Mouse (Mus musculus): ENCODE results near the gene Kcnq1. TPM values are rescaled to one million over a fixed set of nuclear protein-coding genes. Genes with fewer than 3 reads are reported as not detected.
A peak's percentile ranks its signal among the peaks of the same experiment; 100 is the strongest.

Kcnq1 gene
- polyA plus RNA-seq, 1 experiment from 2014 or later: 1.0 TPM

DNA sequence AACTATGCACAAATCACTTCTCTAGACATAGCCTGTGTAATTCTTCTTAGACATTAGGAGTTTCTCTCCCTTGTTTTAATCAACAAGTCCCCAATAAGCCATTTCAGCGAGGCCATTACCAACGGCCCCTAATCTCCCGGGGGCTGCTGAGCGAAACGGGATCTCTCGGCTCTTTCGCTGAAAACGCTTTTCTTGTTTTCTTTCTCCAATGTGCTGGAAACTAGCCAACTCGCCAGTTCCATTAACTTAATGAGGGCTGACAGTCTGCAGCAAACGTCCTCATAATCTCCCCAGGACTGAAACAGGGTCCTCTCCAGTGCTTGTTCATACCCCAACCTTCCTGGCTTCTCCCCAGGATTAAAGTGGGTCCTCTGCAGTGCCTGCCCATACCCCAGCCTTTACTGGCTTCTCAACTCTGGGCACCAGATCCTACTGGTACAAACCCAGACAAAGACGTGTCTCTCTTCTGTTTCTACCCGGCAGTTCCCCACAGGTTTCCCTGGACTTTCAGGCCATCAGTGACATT, 237.7 kb downstream of the Kcnq1 start:
- peak overlapping the region; percentile 58; the same call in 1 of the 2 replicates for H3K27ac ChIP-seq

GRCm38 (mm10) chr7:143349287-143349686, 243.1 kb downstream of the Kcnq1 start:
- no peak for ATAC-seq (ENCODE audit: low FRiP score)
- no peaks in the 10 kb centered on the region for H3K9me3 ChIP-seq (replicated peaks)
- no peak overlapping the region for H3K4me2 ChIP-seq (replicated peaks)
- peaks cover 5% of the 10 kb centered on the region; the same call in 1 of the 2 replicates for H3K27me3 ChIP-seq
- H3K4me3 ChIP-seq: no peak overlapping the region
- no peaks in the 10 kb centered on the region for H3K36me3 ChIP-seq
- H3K9ac ChIP-seq: no peak overlapping the region
- H3K4me1 ChIP-seq: peaks cover 4% of the 10 kb centered on the region; the same call in 1 of the 2 replicates
- 66% methylated on average over 7 of the region's 7 CpGs for WGBS
- H3K27ac ChIP-seq: no peak overlapping the region

More for the DNA sequence above, 237.7 kb downstream of the Kcnq1 start:
- no peaks in the 10 kb centered on the region for H3K36me3 ChIP-seq
- peaks cover 10% of the 10 kb centered on the region for H3K27me3 ChIP-seq
- 32% methylated on average over 12 of the region's 12 CpGs for WGBS
- no peak overlapping the region; the same call in 1 of the 2 replicates for H3K4me2 ChIP-seq (replicated peaks)
- no peak overlapping the region for H3K4me3 ChIP-seq
- H3K4me1 ChIP-seq: peaks cover 19% of the 10 kb centered on the region
- H3K9me3 ChIP-seq (replicated peaks): no peaks in the 10 kb centered on the region
- H3K9ac ChIP-seq: no peak overlapping the region
- ATAC-seq (ENCODE audit: low FRiP score): no peak

DNA sequence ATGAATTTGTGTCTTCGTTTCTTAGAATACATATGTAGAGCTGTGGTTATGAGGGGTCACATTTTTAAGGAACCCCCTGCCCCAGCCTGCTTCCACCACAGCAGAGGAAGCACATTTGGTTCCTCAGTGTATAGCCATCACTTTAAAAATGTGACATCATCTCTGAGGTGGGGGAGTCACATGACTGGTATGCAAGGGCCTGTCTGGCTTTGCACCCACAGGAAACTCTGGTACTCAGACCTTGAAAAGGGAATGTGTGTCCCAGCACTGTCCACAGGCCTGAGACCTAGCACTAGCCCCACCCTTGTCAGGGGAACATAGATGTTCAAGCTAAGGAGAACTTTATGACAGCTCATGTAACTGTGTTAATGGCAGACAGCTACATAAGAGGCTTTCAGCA, 243.7 kb downstream of the Kcnq1 start:
- no peak overlapping the region for H3K4me2 ChIP-seq (replicated peaks)
- no peak overlapping the region for H3K27ac ChIP-seq
- no peak overlapping the region for H3K9ac ChIP-seq
- H3K9me3 ChIP-seq (replicated peaks): no peaks in the 10 kb centered on the region
- peaks cover 4% of the 10 kb centered on the region; the same call in 1 of the 2 replicates for H3K27me3 ChIP-seq
- no peak for ATAC-seq (ENCODE audit: low FRiP score)
- WGBS: 68% methylated on average over 1 of the region's 1 CpGs
- H3K36me3 ChIP-seq: no peaks in the 10 kb centered on the region
- peaks cover 4% of the 10 kb centered on the region; the same call in 1 of the 2 replicates for H3K4me1 ChIP-seq
- H3K4me3 ChIP-seq: no peak overlapping the region

DNA sequence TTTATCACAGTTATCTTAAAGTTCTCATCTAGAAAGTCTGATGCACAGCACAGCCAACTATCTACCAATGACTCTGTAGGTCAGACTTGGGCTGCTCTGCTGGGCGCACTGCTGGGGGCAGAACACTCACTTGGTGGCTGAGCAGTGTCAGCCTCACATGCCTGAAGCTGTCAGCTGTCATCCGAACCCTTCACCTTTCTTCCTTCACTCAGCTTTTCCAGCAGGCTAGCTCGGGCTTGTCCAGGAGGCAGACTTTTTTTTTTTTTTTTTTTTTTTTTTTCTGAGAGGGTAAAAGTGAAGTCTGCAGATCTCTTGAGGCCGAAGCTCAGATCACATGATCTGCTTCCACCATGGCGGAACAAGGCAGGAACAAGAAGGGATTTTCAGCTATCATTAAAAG, 249.7 kb downstream of the Kcnq1 start:
- Histone ChIP-seq H3K27ac (no peak overlapping the region), H3K9ac (no peak overlapping the region), H3K27me3 (no peaks in the 10 kb centered on the region), H3K4me3 (no peak overlapping the region), H3K36me3 (no peaks in the 10 kb centered on the region), H3K4me2 (replicated peaks) (no peak overlapping the region), H3K4me1 (no peaks in the 10 kb centered on the region), H3K9me3 (replicated peaks) (no peaks in the 10 kb centered on the region)
- ATAC-seq (ENCODE audit: low FRiP score): no peak
- 75% methylated on average over 5 of the region's 5 CpGs for WGBS

- H3K27ac ChIP-seq: no peak overlapping the region
- H3K4me2 ChIP-seq (replicated peaks): no peak overlapping the region
- H3K9me3 ChIP-seq (replicated peaks): no peaks in the 10 kb centered on the region
- H3K27me3 ChIP-seq: no peaks in the 10 kb centered on the region
- H3K4me3 ChIP-seq: no peak overlapping the region
- WGBS: 72% methylated on average over 1 of the region's 1 CpGs
- H3K4me1 ChIP-seq: no peaks in the 10 kb centered on the region
- ATAC-seq (ENCODE audit: low FRiP score): no peak
- H3K9ac ChIP-seq: no peak overlapping the region
- no peaks in the 10 kb centered on the region for H3K36me3 ChIP-seq
These were observed 250.9 kb downstream of the Kcnq1 start for GRCm38 (mm10) chr7:143357109-143357508.

DNA sequence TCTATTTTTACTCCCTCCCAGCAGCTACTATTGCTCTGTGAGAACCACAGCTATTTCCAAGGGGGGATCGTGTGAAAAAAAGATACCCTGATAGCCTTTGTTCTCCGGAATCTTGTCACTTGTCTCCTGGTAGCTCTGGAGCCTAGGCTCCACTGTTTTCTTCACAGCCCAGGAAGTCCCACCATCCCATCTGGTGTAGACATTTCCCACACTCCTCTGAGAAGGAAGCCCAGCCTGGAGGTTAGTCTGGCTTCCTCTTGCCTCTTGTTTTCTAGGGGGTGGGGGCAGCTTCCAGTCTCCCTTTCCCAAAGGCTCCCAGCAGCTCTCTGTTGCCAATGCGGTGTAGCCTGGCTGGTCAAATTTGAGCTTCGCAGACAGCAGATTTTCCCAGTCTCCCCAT, 251.7 kb downstream of the Kcnq1 start:
- WGBS: 72% methylated on average over 4 of the region's 4 CpGs
- ATAC-seq (ENCODE audit: low FRiP score): no peak
- H3K9ac ChIP-seq: no peak overlapping the region
- H3K27me3 ChIP-seq: no peaks in the 10 kb centered on the region
- no peak overlapping the region for H3K4me2 ChIP-seq (replicated peaks)
- no peak overlapping the region for H3K4me3 ChIP-seq
- H3K27ac ChIP-seq: no peak overlapping the region
- no peaks in the 10 kb centered on the region for H3K9me3 ChIP-seq (replicated peaks)
- no peaks in the 10 kb centered on the region for H3K4me1 ChIP-seq
- H3K36me3 ChIP-seq: no peaks in the 10 kb centered on the region

- Histone ChIP-seq H3K9ac (no peak overlapping the region), H3K4me2 (replicated peaks) (no peak overlapping the region), H3K36me3 (no peaks in the 10 kb centered on the region), H3K4me3 (no peak overlapping the region), H3K27me3 (no peaks in the 10 kb centered on the region), H3K4me1 (peaks cover under 1% of the 10 kb centered on the region; the same call in 1 of the 2 replicates), H3K27ac (no peak overlapping the region), H3K9me3 (replicated peaks) (no peaks in the 10 kb centered on the region)
- ATAC-seq (ENCODE audit: low FRiP score): no peak
- WGBS: 77% methylated on average over 1 of the region's 1 CpGs
These were observed 253.6 kb downstream of the Kcnq1 start for GRCm38 (mm10) chr7:143359762-143360161.

GRCm38 (mm10) chr7:143360776-143361175, 254.6 kb downstream of the Kcnq1 start:
- H3K4me1 ChIP-seq: peaks cover 8% of the 10 kb centered on the region
- ATAC-seq (ENCODE audit: low FRiP score): no peak
- no peak overlapping the region for H3K4me2 ChIP-seq (replicated peaks)
- H3K27me3 ChIP-seq: no peaks in the 10 kb centered on the region
- no peaks in the 10 kb centered on the region for H3K9me3 ChIP-seq (replicated peaks)
- H3K4me3 ChIP-seq: no peak overlapping the region
- H3K9ac ChIP-seq: no peak overlapping the region
- no peaks in the 10 kb centered on the region for H3K36me3 ChIP-seq
- H3K27ac ChIP-seq: no peak overlapping the region
- 74% methylated on average over 5 of the region's 5 CpGs for WGBS

DNA sequence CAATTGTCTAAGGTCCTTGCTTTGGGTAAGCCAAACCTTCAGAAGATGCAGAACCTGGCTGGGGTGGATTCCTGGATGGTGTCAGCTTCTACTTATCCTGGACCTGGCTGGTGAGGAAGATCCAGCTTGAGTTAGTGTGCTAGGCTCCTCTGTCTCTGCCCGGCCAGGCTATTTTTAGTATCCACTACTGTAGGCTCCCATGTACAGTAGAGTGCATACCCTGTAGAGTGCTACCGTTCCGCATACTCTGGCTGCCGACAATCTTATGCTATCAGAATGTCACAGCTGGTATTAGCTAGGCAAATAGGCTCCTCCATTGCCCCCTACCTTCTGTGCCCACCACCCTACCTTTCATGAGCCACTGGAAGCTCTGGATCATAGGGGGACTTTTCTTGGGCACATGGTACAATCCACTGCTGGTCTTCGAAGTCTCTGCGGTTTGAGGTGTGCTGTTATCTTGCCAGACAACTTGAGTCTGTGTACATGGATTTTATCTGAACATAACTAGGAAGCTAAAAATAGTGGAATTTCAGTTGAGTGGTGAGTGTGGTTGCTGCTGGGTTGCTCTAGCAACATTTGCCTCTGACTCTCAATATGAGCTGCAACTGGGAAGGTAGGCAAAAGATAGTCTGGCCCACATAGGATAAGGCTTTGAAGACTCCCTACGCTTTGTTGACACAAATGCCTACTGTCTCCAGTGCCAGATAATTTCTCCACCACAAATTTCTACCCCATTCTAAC, 258.1 kb downstream of the Kcnq1 start:
- no peak for ATAC-seq (ENCODE audit: low FRiP score)
- Histone ChIP-seq H3K27ac (no peak overlapping the region), H3K27me3 (no peaks in the 10 kb centered on the region), H3K4me3 (no peak overlapping the region), H3K36me3 (no peaks in the 10 kb centered on the region), H3K9me3 (replicated peaks) (no peaks in the 10 kb centered on the region), H3K4me2 (replicated peaks) (no peak overlapping the region), H3K4me1 (peaks cover 16% of the 10 kb centered on the region), H3K9ac (no peak overlapping the region)
- 95% methylated on average over 7 of the region's 7 CpGs for WGBS

DNA sequence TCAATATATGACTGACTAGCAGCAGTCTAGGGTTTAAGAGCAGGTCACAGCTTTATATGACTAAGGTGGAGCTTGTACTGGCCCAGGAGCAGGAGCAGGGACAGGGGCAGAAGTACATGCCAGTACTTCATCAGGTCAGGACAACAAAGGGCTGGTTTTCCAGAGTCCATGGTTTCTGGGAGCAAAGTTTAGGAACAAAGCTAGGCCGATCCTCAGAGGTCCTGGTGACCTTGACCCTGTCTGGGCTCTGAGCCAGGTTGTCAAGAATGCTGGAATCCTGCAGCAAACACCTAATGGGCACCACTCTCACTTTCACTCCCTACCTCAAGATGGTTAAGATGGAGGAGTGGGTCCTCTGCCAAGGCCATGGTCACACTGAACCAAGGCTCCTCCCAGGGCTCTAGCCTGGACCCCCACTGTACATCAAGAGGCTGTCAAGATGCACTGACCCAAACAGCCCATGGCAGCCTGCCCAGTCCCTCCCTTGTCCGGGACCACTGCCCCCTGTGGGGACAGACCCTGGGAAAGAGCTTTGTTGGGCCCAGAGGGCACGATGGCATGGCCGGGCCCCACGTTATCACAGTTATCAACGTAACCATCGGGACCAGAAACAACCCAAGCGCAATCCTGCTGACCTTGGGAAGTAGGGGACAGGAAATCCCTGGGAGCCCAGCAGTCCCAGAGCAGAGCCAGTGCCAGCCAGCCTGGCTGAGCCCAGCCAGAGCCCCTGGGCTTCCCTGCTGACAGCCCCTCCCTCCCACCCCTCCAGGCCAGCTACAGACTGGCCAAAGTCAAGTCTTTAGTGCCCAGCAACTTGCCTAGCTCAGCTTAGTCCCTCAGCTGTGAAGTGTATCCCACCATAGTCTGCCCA, 259.0 kb downstream of the Kcnq1 start:
- ATAC-seq (ENCODE audit: low FRiP score): no peak
- Histone ChIP-seq H3K9me3 (replicated peaks) (no peaks in the 10 kb centered on the region), H3K27me3 (no peaks in the 10 kb centered on the region), H3K4me3 (no peak overlapping the region), H3K4me2 (replicated peaks) (no peak overlapping the region), H3K9ac (no peak overlapping the region), H3K27ac (no peak overlapping the region), H3K36me3 (no peaks in the 10 kb centered on the region), H3K4me1 (peaks cover 16% of the 10 kb centered on the region)
- WGBS: 76% methylated on average over 8 of the region's 8 CpGs

GRCm38 (mm10) chr7:143367366-143368266, 261.5 kb downstream of the Kcnq1 start:
- no peak for ATAC-seq (ENCODE audit: low FRiP score)
- no peak overlapping the region for H3K4me2 ChIP-seq (replicated peaks)
- H3K36me3 ChIP-seq: no peaks in the 10 kb centered on the region
- no peaks in the 10 kb centered on the region for H3K27me3 ChIP-seq
- H3K9ac ChIP-seq: no peak overlapping the region
- H3K9me3 ChIP-seq (replicated peaks): no peaks in the 10 kb centered on the region
- H3K27ac ChIP-seq: 0 out of 2 replicates have a peak overlapping the region, but pooled peaks have one; percentile 7
- H3K4me1 ChIP-seq: peaks cover 18% of the 10 kb centered on the region
- no peak overlapping the region for H3K4me3 ChIP-seq
- 65% methylated on average over 20 of the region's 20 CpGs for WGBS
